Mouse (Mus musculus) layer of hippocampus, adult 11-12 months (tissue): ENCODE measurements at regions not wholly inside any gene's neighbourhood (a gene's known extent, or its start where the extent isn't known, plus 50 kb on each side); places are given as distances from the start of the nearest gene placed in this dataset.

Experiments
- DNase-seq: peaks from one replicate; pipeline ENCODE4 v3.0.0; 2022; ENCODE audit warnings: low spot score

DNA sequence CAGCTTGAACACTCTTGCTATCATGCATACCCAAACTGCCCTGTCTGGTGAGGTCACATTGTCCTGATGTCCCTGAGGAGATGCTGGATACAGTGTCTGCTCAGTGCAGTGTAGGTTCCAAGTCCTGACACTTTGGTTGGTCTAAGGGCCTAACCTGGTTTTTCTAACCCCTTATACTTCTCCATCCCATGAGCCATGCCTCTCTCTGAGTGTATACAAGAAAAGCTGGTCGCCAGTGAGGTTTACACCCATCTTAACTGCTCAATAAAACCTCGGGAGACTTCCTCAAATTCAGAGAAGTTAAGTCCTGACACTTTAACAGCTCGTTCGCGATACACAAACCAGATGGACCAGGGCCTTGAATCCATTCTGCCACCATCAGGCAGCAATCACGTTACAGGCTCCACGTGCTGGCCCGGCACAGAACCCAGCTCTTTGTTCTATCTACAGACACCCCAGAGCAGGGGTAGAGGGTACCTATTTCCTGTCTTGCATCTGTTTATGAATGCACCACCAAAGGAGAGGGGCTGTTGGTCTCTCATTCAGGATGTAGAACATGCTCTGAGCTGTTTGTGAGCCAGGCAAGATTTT is 320.0 kb upstream of the Tbx3 start:
- no peak for DNase-seq

DNA sequence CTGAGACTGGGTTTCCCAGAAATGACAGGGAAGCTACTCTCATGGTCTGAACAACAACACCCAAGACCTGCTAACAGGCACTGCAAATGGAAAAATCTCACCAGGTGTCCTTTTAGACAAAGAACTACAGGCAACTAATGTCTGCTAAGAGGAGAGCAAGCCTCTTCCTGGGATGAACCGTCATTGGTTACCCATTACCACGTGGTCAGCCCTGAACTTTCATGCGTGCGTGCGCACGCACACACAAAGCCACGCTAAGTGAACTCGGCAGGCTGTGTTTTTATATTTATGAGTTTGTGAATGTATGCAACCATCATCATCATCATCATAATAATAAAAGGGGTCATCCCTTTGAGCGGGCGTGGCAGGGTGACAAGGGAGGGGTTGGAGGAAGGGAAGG is 315.0 kb upstream of the Tbx3 start:
- no peak for DNase-seq

- DNase-seq: no peak
Observed at GRCm38 (mm10) chr5:119356051-119356450, 314.4 kb upstream of the Tbx3 start.

DNA sequence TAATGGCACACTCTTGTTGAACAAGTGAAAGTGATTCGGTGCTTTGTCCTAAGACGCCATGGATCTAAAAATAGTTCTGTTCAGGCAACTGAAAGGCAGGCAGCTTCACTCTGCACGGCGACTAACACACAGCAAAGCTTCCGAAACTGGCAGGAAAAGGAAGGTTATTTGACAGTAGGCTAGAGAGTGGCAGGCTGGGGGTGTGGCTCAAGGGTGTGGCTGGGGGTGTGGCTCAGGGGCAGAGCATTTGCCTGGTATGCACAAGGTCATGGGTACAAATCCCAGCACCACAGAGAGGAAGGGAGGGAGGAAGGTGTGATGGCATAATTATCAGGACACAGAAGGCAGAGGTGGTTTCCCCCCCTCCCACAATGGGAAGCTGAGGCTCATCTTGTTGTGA is 310.8 kb upstream of the Tbx3 start:
- DNase-seq: no peak

GRCm38 (mm10) chr5:119360351-119360750 is 310.1 kb upstream of the Tbx3 start:
- DNase-seq: no peak

GRCm38 (mm10) chr5:119361406-119362044 is 308.9 kb upstream of the Tbx3 start:
- no peak for DNase-seq

- no peak for DNase-seq
Observed at GRCm38 (mm10) chr5:119362452-119362851, 308.0 kb upstream of the Tbx3 start.

DNA sequence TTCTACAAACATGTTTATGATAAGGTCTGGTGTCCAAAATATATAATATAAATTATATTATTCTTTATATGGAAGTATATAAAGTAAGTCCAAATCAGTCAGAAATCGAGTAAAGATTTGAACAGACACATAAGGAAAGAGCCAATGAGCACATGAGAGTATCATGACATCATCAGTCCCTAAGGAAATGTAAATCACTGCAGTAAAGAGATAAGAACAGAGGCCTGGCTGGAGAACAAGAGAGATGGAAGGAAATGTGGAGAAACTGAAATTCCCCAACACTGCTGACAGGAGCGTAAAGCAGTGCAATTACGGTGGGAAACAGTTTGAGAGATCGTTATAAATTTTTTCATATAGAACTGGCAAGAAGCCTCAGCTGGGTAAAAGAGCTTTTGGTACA is 306.2 kb upstream of the Tbx3 start:
- no peak for DNase-seq

GRCm38 (mm10) chr5:119365157-119365556 is 305.3 kb upstream of the Tbx3 start:
- no peak for DNase-seq

DNA sequence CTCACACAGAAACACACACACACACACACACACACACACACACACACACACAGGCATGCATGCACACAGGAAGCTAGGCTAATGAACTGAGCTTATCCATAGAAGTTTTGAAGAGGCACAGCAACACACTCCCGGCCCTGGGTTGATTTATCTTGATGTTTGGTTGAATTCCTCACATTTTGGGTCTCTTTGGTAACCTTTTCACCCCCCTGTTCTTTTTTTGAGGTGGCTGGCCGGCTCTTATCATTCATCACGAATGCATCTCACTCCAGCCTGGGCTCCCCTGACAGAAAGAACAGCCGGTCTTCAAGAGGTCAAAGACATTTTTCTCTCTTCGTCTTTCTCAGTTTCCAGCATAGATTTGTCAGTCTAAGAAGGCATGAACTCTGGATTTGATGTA is 304.2 kb upstream of the Tbx3 start:
- no peak for DNase-seq

DNA sequence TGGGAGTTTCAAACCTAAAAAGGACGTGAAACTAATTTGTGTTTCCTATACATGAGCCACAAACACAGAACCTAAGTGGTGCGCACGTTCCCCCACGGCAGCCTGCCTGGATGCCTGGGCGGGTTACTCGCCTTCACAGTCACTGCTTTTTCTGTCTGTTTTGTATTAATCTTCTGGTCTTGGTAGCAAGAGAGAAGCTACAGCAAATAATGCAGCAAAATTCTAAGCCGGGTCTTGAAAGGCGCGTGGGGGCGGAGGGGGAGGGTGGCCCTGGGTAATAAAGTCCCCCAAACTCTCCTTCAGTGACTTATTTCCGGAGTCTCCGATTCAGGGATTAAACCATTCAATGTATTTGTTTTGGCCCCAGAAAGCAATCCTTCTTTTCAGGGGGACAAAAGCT is 300.0 kb upstream of the Tbx3 start:
- no peak for DNase-seq

DNA sequence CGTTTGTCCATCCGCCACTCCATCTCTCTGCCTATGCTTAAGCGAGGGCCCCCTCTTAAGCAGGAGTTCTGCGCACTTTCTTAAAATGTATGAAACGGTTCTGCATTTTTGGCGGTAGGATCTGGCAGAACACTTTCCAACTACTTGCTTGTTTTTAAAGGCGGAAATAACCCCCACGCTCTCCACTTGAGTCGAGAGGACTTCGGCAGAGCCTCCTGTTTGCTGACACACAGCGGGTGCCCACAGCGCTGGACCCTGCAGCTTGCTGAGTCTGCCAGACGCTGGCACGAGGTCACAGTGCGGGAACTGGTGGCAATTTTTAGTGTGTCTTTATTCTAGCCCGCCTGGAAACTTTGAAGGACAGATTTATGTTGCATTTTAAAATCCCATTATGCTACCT is 299.5 kb upstream of the Tbx3 start:
- DNase-seq: no peak

DNA sequence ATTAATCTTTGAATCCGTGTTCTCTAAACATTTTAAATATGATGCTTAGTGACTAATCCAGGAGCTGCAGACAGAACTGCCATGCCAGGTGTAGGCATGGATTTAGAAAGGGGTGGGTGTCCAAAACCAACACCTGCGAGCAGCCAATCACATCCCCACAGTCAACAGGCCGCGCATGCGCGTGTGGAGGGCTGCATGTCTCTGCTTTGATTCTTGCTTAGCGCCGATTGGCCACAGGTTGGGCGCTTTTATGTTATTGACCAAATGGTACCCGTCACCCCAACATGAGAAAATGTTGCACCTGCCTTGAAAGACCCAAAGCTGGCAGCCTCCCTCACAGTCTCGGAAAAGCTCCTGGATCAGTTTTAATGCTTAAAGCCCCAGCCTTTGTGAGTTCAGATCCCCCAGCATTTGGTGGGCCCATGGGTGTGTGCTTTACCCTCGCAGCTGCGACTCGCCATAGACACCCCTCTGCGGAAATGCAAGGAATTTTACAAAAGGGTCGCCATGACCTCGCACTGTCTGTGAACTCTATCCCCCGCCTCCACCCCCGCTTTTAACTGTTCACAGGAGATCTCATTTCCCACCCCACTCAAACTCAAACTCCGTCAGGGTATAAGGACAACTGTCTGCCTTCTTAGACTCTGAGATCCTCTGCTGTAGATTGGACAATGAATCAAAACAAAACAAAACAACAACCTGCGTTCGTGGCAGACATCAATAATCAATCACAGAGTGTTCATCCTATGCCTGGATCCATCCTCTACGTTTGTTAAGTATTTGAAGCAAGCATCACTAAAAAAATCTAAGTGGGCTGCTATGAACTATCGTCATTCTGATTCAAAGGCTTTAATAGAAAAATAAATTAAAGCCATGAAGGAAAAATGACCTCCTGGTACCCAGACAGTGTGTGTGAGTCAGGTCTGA is 296.4 kb upstream of the Tbx3 start:
- DNase-seq: no peak

- DNase-seq: no peak
Observed at GRCm38 (mm10) chr5:119374861-119375260, 295.6 kb upstream of the Tbx3 start.

- DNase-seq: no peak
Observed at GRCm38 (mm10) chr5:119378261-119378660, 292.2 kb upstream of the Tbx3 start.

DNA sequence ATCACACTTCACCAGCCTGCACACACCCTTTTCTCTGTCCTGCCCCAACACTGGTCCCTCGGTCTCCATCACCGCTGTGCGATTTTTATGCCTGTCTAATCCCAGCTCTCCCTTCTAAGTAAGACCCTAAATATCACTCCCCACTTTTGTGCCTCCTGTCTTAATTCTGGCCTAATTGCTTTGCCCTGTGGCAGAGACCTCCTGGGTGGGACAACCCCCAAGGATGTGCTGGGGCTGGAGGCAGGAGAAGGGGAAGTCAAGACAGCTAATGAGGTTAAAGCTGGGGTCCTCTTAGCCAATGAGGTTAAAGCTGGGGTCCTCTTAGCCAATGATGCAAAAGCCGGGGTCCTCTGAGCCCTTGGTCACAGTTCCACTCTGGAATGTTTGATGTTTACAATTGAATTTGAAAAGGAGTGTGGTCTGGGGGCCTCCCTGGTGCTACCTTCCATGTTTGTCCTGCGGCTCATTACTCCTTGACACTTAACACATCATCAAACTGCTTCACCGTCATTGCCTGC is 290.5 kb upstream of the Tbx3 start:
- DNase-seq: no peak

- no peak for DNase-seq
Observed at GRCm38 (mm10) chr5:119381495-119381894, 289.0 kb upstream of the Tbx3 start.

DNA sequence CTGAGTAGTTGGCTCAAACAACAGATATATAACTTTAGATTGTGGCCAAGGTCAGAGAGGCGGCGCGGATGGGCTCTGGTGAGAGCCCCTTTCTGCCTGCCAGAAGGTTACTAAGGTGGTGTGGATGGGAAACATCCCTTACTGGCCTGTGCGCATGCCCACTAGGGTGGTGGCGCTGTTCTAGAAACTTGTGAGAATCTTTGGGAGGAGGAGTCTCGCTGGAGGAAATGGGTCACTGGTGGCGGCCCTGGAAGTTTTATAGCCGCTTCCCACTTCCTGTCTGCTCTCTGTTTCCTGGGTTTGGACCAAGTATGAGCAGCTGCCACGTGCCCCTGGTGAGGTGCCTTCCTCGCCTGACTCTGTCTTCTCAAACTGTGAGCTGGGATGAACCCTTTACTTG is 285.0 kb upstream of the Tbx3 start:
- no peak for DNase-seq

- DNase-seq: no peak
Observed at GRCm38 (mm10) chr5:119386821-119387220, 283.6 kb upstream of the Tbx3 start.

- no peak for DNase-seq
Observed at GRCm38 (mm10) chr5:119387261-119387660, 283.2 kb upstream of the Tbx3 start.

DNA sequence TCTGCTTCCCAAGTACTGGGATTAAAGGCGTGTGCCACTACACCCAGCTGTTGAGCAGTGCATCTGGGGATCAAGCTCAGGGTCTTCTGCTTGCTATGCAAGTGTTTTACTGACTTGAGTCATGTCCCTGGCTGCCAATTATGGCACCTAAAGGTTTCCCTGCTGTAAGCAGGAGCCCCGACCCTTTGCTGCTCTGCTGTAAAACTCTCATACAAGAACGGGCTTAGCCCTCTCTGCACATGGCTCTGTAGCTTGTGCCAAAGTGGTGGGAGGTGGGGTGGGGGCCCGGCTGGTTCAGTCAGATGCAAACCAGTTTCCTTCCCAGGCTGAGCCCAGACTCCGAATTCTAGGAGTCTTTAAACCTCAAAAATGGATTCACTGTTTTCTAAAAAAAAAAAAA is 281.6 kb upstream of the Tbx3 start:
- DNase-seq: no peak

- DNase-seq: no peak
Observed at GRCm38 (mm10) chr5:119389384-119389783, 281.1 kb upstream of the Tbx3 start.

DNA sequence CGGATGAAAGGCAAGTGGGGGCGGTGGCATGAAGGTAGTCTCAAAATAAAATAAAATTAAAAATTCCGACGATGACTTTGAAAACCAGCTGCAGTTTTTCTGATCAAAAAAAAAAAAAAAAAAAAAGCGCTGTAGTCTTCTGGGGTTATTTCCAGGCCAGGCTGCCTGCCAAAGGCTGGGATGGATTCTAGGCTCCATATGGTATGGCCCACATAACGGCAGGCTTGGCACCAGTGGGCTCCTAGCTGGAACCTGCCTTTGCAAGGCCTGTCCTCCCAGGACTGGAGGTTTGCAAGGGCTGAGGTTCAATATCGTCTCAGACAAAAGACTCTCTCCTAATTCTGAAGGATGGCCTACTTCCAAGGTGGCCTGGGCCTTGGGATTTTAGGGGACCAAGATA is 280.6 kb upstream of the Tbx3 start:
- DNase-seq: peak; percentile 37
